Mouse (Mus musculus): ENCODE results near the gene Rbfox2.

Gene Rbfox2

DNA sequence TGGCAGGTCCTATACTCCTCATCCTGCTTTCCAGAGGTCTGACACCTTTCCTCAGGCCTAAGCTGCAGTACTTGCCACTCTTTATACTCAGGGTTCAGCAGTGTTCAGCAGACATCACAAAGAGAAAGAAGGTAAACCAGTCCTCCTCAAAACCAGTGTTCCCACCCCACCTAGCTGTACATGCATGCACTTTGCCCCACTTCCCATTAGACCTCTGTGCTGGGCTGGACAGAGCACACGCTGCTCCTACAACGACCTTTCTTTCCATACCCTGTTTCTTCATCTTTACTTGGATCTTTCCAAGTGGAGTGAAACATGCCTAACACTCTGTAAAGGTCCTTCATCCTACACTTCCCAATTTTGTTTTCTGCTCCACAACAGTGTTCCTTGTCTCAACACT is 110.8 kb downstream of the Rbfox2 start:
- DNase-seq (ENCODE audit: low spot score in 2 of 2): no peak

DNA sequence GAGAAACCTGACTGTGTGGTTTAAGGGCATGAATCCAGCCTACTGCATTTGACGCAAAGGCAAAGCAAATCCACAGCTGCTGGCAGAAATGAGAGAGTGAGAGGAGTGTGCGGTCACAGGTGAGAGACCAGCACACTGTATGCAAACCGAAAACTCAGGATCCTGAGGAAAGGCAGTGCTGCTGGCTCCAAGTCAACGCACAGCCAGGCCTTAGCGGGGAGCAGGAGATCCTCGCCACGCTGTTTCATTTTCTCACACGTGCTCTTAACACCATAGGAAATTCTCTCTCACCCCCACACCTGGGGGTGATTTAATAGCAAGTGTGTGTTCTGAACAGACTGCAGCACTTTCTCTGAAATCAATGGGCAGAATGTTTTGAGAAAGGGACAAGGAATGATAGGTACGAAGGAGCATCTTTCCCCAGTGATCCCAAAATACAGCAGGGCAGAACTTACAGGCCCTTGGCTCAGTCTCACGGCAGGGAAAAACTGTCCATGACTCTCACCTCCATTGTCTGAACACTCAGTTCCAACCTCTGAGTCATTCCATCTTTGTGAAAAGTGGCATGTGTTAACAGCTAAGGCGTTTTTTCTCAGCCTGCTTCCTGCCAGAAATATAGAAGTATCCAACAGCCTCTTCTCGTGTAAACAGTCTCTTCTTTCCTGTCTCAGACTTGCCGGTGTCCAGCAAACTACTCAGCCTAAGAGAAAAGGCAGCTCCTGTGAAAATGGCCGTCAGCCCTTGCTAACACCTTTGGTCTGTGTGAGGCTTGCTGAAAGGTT is 114.5 kb downstream of the Rbfox2 start:
- DNase-seq (ENCODE audit: low spot score in 2 of 2): no peak

DNA sequence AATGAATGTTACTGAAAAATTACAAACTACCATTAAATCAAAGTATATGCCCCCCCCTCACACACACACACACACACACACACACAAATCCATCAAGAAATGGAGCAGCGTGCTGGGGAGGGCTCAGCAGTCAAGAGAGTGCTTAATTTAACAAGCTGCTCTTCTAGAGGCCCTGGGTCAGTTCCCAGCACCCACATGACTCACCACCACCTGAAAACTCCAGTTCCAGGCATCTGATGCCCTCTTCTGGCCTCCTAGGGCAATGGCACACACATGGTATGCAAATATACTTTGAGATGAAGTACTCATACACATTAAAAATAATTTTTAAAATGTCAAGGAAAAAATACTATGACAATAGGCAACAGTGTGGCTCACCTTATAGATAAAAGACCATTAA is 120.7 kb downstream of the Rbfox2 start:
- no peak for DNase-seq (ENCODE audit: low spot score in 2 of 2)

DNA sequence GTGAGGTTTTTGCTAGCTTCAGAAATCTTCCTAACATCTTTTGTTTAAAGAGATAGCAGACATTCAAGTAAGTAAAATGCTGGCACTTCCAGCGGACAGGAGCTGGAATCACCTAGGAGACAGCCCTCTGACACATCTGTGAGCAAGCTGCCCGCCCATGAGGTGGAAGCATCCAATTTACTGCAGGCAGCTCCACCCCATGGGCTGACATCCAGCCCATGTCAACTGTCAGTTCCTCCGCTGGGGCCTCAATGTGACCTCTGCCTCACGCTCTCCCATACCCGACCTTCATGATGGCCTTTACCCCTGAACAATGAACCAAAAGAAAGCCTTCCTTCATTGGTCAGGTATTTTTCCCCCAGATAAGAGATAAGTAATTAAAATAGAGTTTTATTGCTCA is 121.2 kb downstream of the Rbfox2 start:
- no peak for DNase-seq (ENCODE audit: low spot score in 2 of 2)

DNA sequence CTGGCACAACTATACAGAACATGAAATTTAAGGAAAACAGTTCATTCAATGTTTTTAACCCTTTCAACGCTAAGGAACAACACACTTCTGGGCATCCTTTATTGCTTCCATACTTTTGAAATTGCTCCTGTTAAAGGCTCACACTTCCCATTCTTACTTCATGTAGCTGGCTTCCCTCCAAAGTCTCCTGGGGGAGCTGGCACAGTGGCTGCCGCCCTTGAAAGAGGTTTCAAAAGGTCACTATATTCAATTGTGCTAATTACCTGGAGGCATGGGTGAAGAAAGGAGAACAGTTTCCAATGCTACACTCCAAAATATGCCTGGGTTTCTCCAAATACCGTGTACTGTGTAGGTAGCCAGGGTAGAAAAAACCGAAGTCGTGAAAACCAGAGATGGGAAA is 124.0 kb downstream of the Rbfox2 start:
- no peak for DNase-seq (ENCODE audit: low spot score in 2 of 2)

DNA sequence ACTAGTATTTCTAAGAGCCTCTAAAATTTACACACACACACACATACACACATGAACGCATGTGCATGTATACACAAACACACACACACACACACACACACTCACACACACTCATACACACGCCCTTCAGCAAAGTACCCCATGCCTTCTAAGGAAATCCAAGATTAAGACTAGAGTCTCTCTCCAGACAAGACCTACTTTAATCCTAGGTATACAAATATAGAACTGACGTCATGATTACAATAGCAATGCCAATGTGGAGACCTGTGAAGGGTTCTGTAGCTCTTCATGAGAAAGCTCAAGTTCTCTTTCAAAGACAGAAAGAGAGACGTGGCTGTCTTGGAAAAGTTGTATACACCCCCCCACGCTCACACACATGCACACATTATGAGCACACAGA is 132.8 kb downstream of the Rbfox2 start:
- DNase-seq (ENCODE audit: low spot score in 2 of 2): no peak

DNA sequence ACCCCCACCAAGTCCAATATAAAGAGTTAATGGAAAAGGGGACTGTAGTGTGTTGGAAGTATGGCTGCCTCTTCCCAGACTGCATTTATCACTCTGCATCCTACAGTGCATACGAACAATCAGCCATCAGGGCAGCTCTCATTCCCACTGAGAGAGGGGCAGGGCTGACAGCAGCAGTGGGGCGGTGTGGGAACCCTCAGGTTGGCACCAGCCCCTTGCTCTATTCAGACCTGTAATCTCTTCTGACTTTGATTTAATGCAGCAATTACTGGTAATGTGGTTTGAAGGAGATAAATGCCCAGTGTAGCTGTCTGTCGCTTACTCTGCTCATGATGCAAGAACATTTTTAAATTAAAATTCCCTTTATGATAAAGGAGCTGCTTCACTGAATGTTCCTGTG is 134.4 kb downstream of the Rbfox2 start:
- DNase-seq (ENCODE audit: low spot score in 2 of 2): no peak

DNA sequence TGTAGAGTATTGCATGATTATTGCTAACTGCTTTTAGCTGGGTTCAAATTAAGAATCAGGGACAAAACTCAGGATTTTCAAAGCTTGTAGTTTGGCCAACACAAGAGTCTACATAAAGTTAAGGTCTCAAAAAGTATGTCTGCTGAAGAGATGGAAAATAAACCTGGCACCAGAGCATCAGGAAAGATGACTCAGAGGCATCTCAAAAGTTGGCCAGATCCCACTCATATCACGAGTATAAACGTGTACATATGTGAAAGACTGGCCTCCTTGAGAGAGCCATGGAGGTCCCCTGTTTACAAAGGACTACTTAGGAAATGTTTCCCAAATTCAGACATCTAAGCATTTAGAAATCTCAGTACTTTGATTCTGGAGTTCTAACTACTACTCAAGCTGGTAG is 138.0 kb downstream of the Rbfox2 start:
- DNase-seq (ENCODE audit: low spot score in 2 of 2): no peak

DNA sequence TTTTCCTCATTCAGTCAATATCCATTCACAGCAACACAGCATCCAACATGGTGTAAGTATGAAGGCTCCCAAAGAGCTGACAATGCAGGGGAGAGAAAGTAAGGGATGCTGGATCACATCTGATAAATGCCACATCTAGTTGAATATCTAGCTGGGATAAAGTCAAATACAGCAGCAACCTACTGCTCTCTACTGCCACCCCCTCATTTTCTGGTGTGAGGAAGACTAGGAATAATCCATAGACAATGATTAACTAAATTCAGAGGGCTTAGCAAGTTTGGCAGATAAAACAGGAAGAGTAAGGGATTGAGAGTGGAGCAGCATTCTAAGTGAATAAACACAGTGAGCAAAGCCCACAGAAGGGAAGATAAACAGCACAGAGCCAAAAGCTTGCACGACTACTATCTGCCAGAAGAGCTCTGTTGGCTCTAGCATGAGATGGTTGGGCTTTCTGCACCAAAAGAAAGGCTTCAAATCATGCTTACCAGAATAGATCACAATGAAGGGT is 140.5 kb downstream of the Rbfox2 start:
- DNase-seq (ENCODE audit: low spot score in 2 of 2): no peak

DNA sequence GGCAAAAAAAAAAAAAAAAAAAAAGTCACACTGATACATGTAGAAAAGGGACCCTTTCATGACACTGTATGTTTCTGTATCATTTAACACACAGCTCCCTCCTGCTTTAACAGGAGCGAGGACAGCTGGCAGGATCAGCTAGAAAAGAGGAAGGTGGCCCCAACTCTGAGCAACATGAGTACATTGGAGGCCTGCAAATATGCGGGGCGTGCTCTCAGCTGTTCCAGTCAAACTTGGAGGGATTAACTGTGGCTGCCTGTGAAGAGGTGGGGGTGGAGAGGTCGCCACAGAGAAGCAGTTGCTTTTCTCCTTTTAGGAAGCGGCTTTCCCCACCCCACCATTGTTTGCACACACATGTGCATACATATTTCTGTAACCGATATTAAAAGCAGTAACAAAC is 143.5 kb downstream of the Rbfox2 start:
- no peak for DNase-seq (ENCODE audit: low spot score in 2 of 2)

DNA sequence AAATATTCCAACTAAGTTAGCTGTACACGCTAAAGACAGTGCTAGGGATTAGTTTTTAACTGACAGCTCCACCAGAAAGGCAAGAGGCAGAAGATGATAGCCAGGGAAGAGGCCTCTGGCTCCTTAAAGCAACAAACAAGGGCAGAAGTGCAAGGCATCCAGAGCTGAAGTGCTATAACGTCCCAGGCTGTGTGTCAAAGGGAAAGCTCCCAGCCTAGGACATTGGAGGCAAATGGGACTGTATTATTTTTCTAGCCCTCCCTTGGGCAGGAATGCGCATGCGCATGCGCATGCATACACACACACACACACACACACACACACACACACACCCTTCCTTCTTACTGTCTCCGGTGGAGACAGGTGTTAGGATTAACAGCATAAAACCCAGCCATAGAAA is 143.9 kb downstream of the Rbfox2 start:
- no peak for DNase-seq (ENCODE audit: low spot score in 2 of 2)

DNA sequence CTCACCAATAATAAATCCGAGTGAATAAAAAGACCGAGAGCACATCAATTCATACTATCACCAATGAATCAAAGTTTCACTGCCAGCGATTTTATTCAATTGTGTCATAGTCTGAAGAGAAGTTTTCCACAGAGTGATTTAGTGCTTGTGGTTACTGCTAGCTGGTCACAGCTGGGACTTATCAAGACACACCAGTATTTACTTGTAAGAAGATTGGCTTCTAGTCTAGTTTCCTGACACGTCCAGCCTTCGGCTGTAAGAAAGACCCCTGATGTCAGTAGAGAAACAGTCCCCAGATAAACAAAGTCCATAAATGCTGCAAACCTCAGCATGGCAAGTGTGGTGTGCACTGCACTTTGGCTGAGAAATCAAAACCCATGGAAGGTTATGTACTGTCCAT is 145.4 kb downstream of the Rbfox2 start:
- no peak for DNase-seq (ENCODE audit: low spot score in 2 of 2)

DNA sequence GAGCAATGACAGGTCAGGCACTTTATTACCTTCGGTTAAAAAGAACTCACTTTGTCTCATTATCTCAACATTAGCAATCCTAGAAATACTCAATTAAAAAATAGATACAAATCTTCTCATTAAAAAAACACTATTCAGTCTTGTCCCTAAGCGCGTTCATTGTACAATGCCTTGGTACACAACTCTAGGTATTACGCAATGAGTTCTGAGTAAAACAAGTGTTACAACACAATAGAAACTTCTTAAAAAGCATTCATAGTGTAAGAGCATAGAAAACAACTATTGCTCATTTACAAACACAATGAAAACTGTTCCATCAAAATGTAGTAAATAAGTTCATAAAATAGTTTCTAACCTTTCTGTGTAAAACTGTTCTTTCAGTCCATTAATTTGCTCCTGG is 146.0 kb downstream of the Rbfox2 start:
- DNase-seq (ENCODE audit: low spot score in 2 of 2): no peak

DNA sequence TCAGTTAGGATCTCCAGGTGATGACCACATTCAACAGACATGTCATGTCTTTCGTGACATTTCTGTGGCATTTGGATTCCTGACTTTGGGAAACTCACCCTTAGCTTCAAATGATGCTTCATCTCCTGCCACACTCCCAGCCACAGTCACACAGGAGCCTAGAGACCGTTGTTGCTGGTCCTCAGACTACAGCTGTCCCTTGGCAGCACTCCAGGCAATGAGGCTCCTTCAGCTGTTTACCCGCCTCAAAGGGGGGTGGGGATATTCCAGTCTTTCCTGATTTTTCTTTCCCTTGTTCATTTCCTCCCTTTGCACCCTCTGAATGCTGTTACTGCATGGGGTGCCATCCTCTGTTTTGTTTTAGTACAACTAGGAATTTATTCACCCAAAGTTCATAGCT is 150.3 kb downstream of the Rbfox2 start:
- no peak for DNase-seq (ENCODE audit: low spot score in 2 of 2)

DNA sequence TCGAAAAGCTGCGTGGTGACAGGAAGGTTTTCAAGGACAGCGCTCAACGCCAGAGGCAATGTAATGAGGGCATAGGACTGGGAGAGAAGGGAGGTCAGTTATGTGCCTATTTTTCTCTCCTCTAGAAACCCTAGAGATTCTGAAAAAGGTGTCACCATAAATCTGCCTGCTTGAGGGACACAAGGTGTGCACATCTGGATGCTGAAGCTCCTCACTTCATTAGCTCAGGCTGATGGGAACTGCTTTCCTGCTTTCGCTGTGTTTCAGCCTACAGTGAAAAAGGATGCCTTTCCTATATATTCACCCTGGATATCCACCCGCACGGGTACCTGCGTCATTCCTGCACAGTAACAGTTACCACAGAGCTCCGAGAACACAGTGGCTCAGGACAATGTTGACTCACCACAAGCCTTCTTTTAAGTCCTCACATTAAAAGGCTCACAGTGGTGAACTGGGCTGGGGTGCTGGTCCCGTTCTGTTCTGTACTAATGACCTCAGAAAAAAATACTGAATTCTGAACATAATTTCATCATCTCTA is 152.5 kb downstream of the Rbfox2 start:
- DNase-seq (ENCODE audit: low spot score in 2 of 2): no peak

DNA sequence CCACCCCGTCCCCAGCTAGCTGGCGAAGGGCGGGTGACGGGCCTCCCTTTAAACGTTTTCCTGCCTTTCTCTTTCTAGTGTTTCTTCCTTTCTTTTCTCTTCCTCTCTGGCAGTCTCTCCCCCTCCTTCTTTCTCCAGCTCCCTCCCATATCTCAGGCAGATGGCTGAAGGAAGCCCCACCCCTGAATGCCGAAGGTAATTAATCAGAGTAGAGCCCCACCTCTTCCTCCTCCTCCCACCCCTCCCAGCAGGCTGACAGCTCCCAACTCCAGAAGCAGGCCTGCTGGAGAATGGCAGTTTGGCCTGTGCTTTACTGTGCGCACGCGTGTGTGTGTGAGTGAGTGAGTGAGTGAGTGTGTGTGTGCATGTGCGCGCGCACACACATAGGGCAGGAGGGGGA is 153.2 kb downstream of the Rbfox2 start:
- DNase-seq (ENCODE audit: low spot score in 2 of 2): no peak

DNA sequence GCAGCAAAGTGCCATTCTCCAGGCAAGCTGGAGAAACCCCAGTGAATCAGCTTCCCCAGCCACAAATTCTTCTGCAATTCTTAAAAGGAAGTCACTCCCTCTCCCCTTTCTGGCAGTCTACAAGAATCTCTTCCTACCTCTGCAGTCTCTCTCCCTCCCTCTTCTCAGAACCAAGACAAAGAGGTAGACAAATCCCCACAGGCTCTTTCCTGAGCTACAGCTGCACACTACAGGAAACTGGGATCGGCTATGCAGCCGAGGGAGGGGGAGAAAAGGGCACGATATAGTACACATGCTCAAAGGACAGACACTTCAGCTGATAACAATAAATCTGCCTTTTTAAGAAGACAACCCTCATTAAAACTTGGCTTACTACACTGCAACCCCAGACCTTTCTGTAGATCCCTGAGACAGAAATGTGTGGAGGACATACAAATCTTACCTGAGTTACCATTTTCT is 153.7 kb downstream of the Rbfox2 start:
- DNase-seq (ENCODE audit: low spot score in 2 of 2): no peak

DNA sequence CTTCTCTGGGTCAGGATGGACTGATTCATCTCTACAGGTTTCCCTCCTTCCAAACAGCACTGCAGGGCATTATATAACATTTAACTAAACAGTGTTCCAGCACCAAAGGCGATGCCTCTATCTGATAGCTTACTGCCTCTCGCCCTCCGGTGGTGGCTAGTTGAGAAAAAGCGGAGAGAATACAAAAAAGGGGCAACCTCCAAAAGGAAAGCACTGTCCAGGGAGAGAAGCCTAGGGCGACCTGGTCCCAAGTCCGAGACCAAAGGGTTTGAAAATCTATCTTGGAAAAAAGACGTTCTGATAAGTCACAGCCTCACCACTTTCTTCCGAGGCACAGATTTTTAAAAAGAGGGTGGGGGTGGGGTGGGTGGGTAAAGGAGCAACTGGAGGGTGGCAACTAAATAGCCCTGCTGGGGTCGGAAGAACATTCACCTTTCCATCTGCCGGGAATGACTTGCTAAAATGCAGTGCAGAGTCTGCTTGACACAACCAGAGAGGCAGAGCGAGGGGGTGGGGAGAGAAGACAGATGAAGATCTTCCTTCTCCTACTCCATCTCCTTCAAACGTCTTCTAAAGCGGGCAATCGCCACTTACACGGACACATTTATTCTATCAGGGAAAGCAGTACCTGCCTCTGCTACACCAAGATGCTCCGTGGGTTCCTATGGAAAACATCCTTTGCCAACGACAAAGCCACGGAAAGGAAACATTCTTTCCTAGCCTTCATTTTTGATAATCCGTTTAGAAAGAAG is 154.3 kb downstream of the Rbfox2 start:
- DNase-seq (ENCODE audit: low spot score in 2 of 2): no peak

DNA sequence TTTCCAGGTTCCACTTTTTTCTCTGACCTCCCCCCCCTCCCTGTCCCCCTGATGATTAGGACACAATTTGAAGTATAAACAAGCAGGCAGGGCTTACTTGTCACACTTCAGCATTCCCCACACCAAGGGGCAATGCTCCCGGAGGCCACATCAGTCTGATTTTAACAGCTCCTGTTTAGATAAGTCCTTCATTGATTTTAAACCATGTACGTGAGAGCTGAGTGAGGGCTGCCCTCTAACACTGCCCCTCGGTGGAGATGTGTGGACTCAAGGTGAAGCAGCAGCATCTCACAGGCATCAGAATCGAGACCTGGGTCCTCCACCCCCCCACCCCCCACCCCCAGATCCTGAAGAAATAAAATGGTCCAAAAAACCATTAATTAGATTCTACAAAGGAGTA is 155.0 kb downstream of the Rbfox2 start:
- DNase-seq (ENCODE audit: low spot score in 2 of 2): no peak

DNA sequence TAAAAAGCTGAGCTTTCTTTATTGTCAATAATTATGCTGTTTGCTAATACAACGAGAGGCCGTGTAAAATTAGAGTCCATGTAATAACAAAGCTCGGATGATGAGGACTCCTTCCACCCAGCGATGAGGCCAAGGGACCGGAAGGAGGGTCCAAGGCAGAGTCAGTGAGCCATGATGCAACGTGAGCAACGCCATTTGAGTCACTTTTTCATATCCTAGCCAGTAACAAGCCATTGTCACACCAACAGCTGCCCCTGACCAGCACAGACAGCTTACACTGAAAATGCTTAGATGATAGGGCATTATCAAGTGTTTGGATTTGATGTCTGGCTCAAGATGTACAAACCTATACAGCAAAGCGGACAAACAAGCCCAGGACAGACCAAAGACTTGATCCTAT is 155.6 kb downstream of the Rbfox2 start:
- DNase-seq (ENCODE audit: low spot score in 2 of 2): no peak

DNA sequence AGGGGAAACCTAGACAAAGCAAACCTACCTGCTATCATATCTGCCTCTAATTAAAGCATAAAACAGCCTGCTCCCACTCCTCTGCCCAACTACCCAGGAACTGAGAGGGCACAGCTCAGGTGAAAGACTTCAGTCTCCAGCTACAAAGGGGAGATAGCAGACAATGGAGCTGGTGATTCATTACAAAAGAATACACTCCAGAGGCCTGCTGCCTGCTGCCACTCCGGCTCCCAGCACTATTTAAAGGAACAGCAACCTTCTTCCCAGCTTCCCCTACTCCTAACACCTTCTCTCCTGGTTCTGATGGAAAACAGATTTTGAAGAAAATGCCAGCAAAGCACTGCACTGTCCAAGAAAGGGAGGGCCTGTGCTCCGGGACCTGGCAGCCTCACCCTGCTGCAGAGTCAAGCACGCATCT is 156.4 kb downstream of the Rbfox2 start:
- DNase-seq (ENCODE audit: low spot score in 2 of 2): no peak

DNA sequence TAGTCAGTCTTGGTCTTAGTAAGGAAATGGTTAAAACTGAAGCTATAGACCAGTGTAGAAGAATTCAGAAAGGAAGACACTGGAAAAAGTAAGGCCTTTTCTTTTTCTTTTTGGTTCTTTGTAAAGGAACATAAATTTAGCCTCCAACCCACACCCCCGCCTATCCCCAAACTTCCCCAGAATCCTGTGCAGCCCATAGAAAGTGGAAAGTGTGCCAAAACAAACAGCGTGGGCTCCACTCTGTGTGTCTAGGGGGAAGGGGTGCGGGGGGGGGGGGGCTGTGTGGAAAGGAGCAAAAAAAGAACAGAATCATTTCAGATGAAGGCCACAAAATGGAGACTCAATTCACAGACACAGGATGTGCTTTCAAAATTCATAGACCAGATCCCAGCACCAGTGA is 156.8 kb downstream of the Rbfox2 start:
- DNase-seq (ENCODE audit: low spot score in 2 of 2): no peak

DNA sequence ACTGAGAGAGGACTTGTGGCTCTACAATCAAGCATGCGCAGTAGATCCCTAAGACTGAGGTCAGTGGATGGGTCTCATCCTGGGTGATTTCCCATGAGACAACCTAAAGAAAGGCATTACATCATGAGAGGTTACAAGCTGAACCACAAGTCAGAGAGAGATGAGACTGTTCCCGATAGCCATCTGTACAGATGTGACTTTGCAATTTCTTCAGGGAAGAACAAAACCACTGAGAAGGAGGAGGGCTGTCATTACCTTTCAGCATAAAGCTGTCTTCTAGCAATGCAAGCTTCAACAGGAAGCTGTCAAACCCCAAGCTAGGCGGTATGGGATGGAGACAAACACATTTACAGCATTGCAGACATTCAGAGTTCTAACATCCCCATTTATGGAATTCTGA is 157.3 kb downstream of the Rbfox2 start:
- DNase-seq (ENCODE audit: low spot score in 2 of 2): no peak

All from spleen, postnatal 4 days (tissue).